Mouse (Mus musculus): ENCODE measurements around the gene Snx33. TPM values are rescaled to one million over a fixed set of nuclear protein-coding genes. Genes with fewer than 3 reads are reported as not detected.

Snx33 gene
- total RNA-seq, 2 experiments from 2014 or later, result 6.3 to 7.0 TPM

DNA sequence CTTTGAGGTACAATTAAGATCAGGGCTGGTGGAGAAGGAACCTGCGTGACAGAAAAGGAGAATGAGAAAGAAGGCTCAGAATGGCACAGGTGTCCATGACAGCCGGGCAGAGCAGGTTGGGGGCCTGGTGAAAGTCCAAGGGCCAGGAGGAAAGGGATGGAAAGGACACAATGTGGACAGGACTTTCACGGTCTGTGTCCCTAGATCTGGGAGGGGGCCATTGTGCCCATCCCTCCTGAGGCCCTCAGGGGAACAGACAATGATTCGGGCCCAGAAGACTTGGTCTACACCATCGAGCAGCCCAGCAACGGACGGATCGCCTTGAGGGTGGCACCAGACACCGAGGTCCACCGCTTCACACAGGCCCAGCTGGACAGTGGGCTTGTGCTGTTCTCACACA, 36.1 kb downstream of the Snx33 start:
- no peak for DNase-seq (ENCODE audit: low spot score in 2 of 2)

DNA sequence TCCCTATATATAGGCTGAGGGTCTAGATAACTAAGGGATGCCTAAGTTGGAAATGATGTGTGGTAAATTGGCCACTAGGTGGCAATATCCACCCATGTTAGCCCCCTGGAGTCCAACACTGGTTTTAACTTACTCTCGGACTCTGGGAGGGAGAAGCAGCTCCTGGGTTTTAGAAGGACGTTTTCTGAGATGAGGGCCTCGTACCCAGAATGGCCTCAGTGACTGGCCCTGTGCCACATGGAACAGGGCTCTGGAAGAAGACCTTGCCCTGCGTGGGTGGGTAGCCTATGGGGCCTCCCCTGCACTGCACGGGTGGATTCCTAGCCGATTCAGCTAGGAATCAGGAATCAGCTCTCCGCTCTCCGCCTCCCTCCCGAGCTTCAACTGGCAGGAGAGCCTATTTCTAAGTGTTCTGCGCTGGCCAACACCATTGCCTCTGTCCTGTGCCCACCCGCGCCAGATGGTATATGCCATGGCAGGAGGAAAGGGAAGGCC, 36.6 kb downstream of the Snx33 start:
- peak; percentile 75 to 85 for DNase-seq (ENCODE audit: low spot score in 2 of 2)

DNA sequence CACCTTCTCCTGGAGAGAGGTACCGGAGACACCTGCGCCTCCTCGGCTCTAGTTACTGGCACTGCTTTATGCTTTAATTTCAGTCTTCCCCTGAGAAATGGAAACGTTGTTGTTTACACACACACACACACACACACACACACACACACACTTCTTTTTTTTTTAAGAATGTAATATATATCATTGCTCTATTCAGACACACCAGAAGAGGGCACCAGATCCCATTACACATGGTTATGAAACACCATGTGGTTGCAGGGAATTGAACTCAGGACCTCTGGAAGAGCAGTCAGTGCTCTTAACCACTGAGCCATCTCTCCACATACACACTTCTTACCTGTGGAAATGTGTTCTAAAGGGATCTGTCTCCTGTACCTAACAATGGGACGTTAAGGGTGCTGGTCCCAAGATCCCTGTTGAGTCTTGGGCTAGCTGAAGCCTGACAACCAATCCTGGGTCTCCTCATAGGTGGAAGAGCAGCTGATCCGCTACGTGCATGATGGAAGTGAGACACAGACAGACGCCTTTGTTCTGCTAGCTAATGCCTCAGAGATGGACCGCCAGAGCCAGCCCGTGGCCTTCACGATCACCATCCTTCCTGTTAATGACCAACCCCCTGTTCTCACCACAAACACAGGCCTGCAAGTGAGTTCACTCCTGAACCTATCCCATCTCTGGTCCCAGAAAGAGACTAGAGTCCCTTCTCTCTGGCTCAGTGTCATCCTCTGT, 37.5 kb downstream of the Snx33 start:
- no peak for DNase-seq (ENCODE audit: low spot score in 2 of 2)

DNA sequence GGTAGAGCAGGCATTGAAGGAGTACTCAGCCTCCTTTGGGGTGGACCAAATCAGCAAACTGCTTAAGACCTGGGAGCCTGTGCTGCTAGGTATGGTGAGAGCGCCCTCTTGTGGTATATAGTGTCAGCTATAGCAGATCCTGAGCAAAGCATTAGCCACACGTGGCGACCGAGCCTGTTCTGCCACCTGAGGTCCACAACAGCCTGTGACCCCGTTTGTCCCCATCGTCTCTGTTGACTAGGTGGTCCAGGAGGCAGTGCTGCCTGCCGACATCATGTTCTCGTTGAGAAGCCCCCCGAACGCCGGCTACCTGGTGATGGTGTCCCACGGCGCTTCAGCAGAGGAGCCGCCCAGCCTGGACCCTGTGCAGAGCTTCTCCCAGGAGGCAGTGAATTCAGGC, 38.4 kb downstream of the Snx33 start:
- DNase-seq (ENCODE audit: low spot score in 2 of 2), result peak; percentile 68 to 88

DNA sequence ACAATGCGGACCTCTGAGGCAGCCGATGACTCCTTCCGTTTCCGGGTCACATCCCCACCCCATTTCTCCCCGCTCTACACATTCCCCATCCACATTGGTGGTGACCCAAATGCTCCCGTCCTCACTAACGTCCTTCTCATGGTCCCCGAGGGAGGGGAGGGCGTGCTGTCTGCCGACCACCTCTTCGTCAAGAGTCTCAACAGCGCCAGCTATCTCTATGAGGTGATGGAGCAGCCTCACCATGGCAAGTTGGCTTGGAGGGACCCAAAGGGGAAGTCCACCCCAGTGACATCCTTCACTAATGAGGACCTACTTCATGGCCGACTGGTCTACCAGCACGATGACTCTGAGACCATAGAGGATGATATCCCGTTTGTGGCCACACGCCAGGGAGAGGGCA, 40.6 kb downstream of the Snx33 start:
- DNase-seq (ENCODE audit: low spot score in 2 of 2), result no peak

DNA sequence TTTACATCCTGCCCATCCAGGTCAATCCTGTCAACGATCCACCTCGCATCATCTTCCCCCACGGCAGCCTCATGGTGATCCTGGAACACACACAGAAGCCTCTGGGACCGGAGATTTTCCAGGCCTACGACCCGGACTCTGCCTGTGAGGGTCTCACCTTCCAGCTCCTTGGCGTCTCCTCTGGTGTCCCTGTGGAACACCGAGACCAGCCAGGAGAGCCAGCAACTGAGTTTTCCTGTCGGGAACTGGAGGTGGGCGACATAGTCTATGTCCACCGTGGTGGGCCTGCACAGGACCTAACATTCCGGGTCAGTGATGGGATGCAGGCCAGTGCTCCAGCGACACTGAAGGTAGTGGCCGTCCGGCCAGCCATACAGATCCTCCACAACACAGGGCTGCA, 41.6 kb downstream of the Snx33 start:
- DNase-seq (ENCODE audit: low spot score in 2 of 2), result no peak

DNA sequence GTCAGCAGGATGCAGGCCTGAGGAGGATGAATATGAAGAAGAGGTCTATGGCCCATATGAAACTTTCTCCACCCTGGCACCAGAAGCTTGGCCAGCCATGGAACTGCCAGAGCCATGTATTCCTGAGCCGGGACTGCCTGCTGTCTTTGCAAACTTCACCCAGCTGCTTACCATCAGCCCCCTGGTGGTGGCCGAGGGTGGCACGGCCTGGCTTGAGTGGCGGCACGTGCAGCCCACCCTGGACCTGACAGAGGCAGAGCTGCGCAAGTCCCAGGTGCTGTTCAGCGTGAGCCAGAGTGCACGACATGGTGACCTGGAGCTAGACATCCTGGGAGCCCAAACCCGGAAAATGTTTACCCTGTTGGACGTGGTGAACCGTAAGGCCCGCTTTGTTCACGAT, 42.1 kb downstream of the Snx33 start:
- DNase-seq (ENCODE audit: low spot score in 2 of 2), result no peak

DNA sequence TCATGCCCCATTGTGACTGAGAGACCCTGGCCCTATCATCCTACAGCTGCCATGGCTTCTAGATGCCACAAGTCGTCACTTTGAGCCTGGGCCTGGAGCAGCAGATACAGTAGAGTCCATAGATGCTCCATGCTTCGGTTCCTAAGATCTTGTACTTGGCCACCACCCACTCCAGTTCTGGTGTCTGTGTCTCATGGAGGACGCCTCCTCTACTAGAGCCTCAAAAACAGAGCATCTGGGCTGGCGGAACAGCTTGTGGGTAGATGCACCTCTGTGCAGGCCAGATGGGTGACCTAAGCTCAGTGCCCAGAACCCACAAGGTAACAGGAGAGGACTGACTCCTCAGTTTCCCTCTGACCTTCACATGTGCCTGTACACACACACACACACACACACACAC, 43.8 kb downstream of the Snx33 start:
- no peak for DNase-seq (ENCODE audit: low spot score in 2 of 2)

DNA sequence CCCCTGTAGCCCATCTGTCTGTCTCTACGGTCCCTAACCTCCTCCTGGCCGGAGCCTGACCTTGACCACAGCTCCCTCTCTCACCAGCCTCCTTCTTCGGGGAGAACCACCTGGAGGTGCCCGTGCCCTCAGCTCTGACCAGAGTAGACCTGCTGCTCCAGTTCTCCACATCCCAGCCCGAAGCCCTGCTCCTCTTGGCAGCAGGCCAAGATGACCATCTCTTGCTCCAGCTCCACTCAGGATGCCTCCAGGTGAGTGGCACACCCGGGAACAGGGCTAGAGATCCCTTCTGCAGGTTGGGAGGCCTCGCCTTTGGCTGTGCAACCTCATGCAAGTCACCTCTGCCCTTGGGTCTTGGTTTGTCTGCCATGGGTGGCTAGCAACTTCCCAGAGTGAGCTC, 44.7 kb downstream of the Snx33 start:
- no peak for DNase-seq (ENCODE audit: low spot score in 2 of 2)

DNA sequence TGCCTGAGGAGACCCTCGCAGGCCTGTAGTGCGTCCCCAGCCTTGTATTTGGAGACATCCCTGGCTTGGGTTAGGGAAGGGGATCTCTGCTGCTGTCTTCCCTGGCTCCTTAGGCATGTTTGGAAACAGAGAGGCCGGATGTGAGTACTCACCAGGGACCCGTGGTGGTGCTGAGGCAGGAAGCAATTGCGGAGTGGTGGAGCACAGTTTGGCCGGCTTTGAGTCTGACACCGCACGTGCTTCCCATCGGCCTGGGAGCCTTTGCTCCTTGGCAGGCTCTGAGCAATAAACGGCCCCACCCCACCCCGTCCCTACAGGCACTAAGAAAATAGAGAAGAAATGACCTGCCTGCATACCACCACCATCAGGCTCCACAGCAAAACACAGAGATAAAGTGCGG, 45.4 kb downstream of the Snx33 start:
- DNase-seq (ENCODE audit: low spot score in 2 of 2), result no peak

DNA sequence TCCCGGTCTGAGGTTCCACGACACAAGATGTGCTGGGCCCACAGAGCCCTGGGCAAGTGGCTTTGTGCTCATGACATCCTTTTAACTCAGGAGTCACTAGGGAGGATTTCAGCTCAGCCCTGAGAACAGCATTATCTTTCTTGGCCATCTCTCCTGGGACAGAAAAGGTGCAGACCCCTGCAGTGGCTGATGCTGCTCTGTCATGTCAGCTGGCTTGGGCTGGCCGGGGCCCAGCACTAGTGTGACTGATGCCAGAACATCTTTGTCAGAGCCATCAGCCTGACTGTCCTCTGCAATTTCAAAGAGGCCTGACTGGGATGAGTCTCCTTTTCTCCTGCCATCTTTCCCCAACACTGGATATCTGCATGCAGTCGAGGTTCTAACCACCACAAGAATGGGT, 45.9 kb downstream of the Snx33 start:
- no peak for DNase-seq (ENCODE audit: low spot score in 2 of 2)

DNA sequence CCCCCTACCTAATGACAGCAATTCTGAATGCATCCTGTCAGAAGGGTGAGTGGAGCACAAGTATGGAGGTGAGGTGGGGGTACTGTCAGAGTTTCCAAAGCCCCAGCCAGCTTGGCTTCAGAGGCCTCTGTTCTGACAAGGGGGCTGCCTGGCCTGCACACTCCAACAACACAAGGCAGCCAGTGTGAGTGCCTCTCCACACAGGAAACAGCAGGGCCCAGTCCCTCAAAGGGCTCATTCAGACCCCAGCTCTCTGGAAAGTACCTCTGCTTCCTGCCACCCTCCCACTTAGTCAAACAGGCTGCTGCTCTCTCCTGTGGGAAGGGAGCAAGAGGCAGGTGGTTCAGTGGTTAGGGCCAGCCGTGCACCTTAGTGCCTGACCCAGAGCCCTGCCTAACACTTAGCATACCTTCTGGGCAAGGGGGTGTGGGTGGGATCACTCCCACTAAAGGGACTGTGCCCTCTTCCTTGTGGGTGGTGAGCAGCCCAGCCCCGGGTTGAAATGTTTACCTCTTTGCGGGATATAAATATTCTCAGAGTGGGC, 46.6 kb downstream of the Snx33 start:
- no peak for DNase-seq (ENCODE audit: low spot score in 2 of 2)

DNA sequence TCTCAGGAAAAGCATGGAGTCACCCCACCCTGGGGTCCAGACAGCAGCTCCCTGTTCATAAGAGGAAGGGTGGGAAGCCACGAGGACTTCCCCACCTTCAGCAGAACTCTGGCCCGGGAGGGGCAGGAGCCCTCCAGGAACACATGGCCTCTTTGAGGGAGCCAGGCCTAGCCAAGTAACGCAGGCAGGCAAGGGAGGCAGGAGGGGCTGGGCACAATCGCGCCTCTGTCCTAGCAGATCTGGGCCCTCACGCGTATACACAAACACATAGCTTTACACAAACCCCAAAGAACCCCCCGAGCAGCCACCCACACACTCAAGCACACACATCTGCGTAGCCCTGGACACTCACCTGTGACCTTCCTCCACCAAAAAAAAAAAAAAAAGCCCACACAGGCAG, 47.4 kb downstream of the Snx33 start:
- DNase-seq (ENCODE audit: low spot score in 2 of 2), result no peak

DNA sequence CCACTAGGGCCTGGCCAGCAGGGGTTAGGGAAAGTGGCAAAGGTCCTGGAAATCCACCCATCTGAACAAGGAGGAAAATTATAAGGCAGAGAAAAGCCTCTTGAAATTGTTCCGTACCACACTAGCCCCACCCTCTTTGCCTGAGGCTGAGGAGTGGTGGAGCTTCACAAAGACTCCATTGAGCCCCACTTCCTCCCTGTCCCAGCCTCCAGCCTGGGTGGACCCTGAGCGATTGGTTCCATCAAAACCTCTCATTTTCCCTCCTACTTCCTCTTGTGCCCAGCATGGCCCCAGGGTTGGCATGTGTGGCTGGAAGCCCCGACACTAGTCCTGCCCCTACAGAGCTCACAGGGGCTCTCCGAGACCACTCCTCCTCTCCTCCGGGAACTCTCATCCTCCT, 50.9 kb downstream of the Snx33 start:
- no peak for DNase-seq (ENCODE audit: low spot score in 2 of 2)

DNA sequence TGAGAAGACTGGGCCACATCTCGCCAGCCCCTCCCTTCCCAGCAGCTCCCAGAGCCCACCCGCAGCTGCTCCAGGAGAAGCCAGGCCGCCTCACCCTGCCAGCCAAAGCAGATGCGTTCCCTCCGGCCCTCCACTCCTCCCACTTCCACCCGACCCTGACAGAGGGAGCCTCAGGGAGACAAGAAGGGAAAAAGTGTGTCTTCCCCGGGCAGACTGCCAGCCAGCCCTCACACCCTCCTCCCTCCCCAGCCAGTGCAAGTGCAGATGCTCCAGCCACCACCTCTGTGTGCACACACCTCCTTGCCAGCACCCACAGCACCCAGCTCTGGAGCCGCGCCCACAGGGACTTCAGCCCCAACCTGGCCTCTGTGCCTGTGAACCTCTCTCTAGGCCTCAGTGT, 51.4 kb downstream of the Snx33 start:
- DNase-seq (ENCODE audit: low spot score in 2 of 2), result no peak

DNA sequence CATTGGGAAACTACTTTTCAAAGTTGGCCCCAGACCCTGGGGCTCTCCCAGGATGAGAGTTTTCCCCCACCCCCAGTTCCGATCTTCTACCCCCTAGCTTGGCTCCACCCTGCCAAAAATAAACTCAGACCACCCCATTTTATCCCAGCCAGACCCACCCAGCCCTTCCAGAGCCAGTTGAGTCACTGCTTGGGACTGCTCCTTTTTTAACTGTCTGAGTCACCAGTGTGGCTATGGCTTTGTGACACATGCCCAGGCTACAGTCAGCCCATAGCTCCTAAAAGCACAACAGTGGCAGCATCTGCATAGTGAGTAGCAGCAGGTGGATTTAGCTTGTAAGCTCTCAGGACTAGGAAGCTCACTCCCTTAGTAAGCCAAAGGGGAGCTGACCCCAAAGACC, 55.1 kb downstream of the Snx33 start:
- no peak for DNase-seq (ENCODE audit: low spot score in 2 of 2)

DNA sequence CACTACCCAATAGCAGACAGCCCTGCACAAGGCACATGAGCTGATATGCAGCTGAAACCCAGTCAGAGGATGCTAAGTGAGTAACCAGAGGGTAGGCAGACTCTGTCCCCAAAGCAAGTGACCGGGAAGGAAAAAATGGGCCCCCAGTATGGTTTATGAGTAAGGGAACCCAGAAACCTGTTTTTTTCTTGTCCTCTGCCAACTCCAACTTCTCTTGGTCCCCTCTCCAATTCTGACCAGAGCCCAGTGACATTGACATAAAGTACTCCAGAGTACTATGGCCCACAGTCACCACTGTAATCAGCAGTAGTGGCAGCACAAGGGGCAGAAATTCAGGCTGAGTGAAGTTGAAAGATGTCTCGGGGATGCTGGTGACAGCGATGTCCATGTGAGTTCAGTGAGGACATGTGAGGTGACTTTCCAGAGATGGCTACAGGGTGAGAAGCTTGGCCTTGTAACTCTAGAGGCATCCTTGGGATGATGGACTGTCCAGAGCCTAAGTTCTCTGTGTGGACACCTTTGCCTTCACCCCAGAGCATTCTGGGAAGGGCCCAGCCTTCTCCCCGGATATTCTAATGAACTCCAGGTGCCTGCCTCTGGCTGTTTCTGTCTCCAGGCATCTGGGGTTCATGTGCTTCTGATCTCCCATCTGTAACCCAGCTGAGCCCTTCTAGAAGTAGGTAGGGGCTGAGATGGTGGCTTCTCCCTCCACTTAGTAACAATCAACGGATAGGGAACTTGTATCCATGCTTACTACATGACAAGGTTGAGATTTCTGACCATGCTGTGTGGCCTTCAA, 55.9 kb downstream of the Snx33 start:
- DNase-seq (ENCODE audit: low spot score in 2 of 2), result no peak

DNA sequence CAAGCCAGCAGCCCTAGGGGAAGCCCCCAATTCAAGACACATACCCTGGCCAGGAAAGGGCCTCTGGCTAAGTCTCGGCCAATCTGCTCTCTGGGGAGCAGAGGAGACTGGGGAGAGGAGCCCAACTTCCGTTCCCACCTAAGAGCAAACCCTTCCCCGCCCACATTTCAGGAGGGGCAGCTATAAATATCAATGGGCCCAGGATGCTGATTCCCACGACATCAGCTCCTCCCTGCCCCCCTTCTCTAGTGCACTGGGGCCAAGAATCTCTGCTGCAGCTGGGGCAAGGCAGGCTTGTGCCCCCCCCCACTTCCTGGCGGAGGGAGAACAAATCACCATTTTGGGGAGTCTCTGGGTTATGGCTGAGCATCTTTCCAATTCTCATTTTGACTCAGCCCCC, 57.0 kb downstream of the Snx33 start:
- DNase-seq (ENCODE audit: low spot score in 2 of 2), result no peak

DNA sequence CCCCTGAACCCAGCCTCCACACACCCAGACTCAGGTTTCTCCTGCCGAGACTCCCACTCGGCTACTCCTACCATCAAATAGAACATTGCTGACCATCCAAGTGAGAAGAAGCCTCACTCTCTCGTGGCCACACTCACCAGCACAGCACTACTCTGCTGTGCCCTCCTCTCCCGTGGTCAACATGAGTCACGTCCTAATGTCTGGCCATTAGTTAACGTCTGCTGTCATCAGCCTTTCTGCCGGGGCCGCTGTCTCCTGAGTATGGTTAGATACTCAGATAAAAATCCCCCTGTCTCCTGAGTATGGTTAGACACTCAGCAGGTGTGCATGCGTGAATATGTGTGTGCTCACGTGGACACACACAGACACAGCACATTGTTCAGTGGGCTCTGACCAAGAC, 57.4 kb downstream of the Snx33 start:
- no peak for DNase-seq (ENCODE audit: low spot score in 2 of 2)

DNA sequence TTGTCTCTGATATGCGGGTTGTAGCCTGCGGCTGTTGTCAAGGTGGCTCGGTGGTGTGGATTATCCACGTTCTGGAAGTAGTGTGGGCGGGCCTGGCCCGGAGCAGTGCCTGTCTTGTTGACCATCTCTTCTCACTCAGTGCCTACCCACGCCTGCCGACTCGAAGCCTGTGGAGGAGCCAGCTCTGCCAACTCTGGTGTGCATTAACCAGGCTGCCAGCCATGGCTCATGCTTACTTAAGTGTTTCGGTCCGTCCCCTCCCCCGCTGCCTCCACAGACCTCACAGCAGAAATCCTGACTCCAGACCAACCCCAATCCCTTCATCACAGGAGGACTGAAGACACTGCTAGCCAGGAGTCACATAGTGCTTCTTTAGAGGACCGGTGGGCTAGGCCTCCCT, 58.6 kb downstream of the Snx33 start:
- no peak for DNase-seq (ENCODE audit: low spot score in 2 of 2)

DNA sequence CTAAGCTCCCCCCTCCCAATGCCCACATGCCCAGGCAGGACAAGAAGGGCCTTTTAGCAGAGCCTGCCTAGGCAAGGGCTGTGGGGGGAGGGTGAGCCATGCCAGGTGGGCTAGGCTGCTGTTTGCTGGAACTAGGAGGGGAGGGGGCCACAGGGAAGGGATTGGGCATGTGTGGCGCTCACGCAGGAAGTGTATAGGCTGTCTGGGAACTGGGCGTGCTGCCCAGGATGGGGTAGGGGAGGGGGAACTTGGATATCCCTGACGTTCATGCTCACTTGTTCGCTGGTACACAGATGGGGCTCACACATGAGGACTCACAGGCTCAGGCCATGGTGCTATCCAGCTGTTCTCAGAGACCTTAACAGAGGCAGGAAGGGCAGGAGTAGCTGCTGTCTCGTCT, 59.9 kb downstream of the Snx33 start:
- DNase-seq (ENCODE audit: low spot score in 2 of 2), result peak; percentile 81 to 90

All from layer of hippocampus, postnatal 14 days (tissue).